Mouse (Mus musculus) CD4-positive, CD25-positive, alpha-beta regulatory T cell (primary cell): ENCODE data around the gene Olfr705. TPM values are rescaled to one million over a fixed set of nuclear protein-coding genes. Genes with fewer than 3 reads are reported as not detected.

Source experiments
- polyA plus RNA-seq: library from polyadenylated mRNA; unstranded; fragments of 100-300 nt; shearing (Covaris generic); gene quantifications from one replicate; pipeline ENCODE4 v1.2.1, GENCODE M21; 2017

The Olfr705 gene
- polyA plus RNA-seq: not detected

GRCm38 (mm10) chr7:106876791-106877190, at the start of gene Olfr705:
TSS of gene Olfr705 (minus strand) at chr7:106876891.

DNA sequence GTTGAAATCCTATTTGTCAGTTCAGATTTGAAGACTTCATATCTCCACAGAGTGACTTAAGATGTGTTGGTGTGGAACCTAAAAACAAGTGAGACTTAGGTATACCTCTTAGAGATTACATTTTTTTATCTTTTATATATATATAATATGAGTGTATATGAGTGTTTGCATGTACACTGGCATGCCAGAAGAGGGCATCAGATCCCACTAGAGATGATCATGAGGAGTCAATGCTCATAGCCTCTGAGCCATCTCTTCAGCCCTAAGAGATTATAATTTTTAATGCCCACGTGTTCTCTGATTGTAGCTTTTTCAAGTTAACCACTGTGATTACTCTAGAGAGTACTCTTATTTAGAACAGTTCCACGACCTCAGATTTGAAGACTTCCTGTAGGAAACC, 31.0 kb upstream of the Olfr705 start, which contains the start of gene Olfr1532-ps1:
Gene Olfr1532-ps1, plus strand, starts transcription at position 326 of the 400 bp plus-strand sequence.

DNA sequence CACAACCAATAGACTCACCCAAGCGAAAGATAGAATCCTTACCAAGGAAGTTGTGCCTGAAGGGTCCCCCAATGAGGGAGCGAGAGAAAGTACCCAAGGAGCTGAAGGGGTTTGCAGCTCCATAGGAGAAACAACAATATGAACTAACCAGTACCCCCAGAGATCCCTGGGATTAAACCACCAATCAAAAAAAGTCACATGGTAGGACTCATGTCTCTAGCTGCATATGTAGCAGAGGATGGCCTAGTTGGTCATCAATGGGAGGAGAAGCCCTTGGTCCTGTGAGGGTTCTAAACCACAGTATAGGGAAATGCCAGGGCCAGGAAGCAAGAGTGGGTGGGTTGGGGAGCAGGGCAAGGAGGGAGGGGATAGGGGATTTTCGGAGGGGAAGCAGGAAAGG, 24.4 kb upstream of the Olfr705 start, which contains the start of gene Olfr707:
Gene Olfr707, minus strand, starts transcription at position 101 of the 400 bp plus-strand sequence.

GRCm38 (mm10) chr7:106888062-106888461, 11.4 kb upstream of the Olfr705 start, which contains the start of gene Olfr706:
TSS of gene Olfr706 (minus strand) at chr7:106888162.

GRCm38 (mm10) chr7:106862885-106863284, 13.8 kb downstream of the Olfr705 start, which contains the start of gene Olfr704:
TSS of gene Olfr704 (plus strand) at chr7:106863185.

DNA sequence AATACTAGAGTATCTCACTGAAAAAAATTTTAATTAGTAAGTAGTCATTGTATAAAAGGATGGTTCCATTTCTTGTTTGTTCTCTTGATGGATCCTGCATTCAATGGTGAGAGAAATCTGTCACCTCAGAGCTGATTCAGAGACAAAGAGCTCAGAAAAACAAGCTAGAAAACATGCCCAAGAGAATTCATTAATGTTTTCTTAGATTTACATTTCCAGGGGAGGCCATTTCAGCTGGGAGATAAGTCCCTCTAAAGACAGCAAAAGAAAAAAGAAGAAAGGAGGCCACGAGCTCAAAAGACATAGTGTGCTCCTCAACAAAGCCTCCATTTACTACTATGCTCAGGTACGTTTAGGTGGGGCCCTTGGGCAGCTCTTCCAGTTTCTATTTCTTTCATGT, 33.6 kb downstream of the Olfr705 start, which contains the start of gene Olfr703:
Gene Olfr703, plus strand, starts transcription at position 301 of the 400 bp plus-strand sequence.

DNA sequence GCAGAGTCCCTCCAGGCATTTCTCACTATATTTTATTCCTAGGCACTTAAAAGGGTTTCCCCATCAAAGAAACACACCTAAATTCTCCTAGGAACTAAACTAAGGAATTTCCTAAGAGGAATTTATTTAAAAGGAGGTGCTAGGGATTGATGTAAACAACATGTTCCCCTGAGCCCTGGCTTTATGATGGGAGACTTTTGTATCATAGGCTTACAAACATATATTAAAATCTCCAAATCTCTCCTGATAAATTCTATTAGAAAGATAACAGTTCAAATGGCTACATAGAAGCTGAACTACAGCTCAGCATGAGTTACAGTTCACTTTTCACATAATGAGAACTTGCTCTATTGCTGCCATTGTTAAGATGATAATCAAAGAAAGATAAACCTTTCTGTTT, 42.9 kb downstream of the Olfr705 start, which contains the start of gene Olfr702:
Gene Olfr702, minus strand, starts transcription at position 101 of the 400 bp plus-strand sequence.

Other genes with a start within 250 kb of the Olfr705 start
- gene Olfr693, start 196.3 kb downstream of the Olfr705 start, polyA plus RNA-seq: 0.05 TPM
- gene Olfr694, start 185.1 kb downstream of the Olfr705 start, polyA plus RNA-seq: 0.04 TPM
- gene Olfr695, start 160.5 kb downstream of the Olfr705 start, polyA plus RNA-seq: not detected
- not detected for gene Olfr697, start 134.4 kb downstream of the Olfr705 start, polyA plus RNA-seq
- not detected for gene Olfr698, start 121.5 kb downstream of the Olfr705 start, polyA plus RNA-seq
- gene Olfr699, start 83.7 kb downstream of the Olfr705 start, polyA plus RNA-seq: not detected
- not detected for gene Olfr700, start 68.1 kb downstream of the Olfr705 start, polyA plus RNA-seq
- gene Olfr701, start 62.8 kb downstream of the Olfr705 start, polyA plus RNA-seq: not detected
- gene Olfr702, start 43.0 kb downstream of the Olfr705 start, polyA plus RNA-seq: not detected
- gene Olfr703, start 33.5 kb downstream of the Olfr705 start, polyA plus RNA-seq: not detected
- gene Olfr704, start 13.7 kb downstream of the Olfr705 start, polyA plus RNA-seq: not detected
- gene Olfr706, start 11.3 kb upstream of the Olfr705 start, polyA plus RNA-seq: not detected
- not detected for gene Olfr707, start 24.4 kb upstream of the Olfr705 start, polyA plus RNA-seq
- not detected for gene Olfr1532-ps1, start 31.1 kb upstream of the Olfr705 start, polyA plus RNA-seq
- not detected for gene Olfr709-ps1, start 55.3 kb upstream of the Olfr705 start, polyA plus RNA-seq
- gene Olfr710, start 71.4 kb upstream of the Olfr705 start, polyA plus RNA-seq: not detected
- gene Olfr6, start 87.0 kb upstream of the Olfr705 start, polyA plus RNA-seq: 0.19 TPM
- not detected for gene Olfr711, start 98.6 kb upstream of the Olfr705 start, polyA plus RNA-seq
- gene Olfr2, start 129.2 kb upstream of the Olfr705 start, polyA plus RNA-seq: not detected
- not detected for gene Olfr713, start 154.3 kb upstream of the Olfr705 start, polyA plus RNA-seq
- gene Olfr714, start 194.1 kb upstream of the Olfr705 start, polyA plus RNA-seq: not detected
- gene Olfr17, start 216.3 kb upstream of the Olfr705 start, polyA plus RNA-seq: not detected
- not detected for gene Olfr715b, start 233.5 kb upstream of the Olfr705 start, polyA plus RNA-seq